Mouse (Mus musculus) forebrain, embryonic 10.5 days (tissue): ENCODE data around the gene Gpatch4. TPM values are rescaled to one million over a fixed set of nuclear protein-coding genes. Genes with fewer than 3 reads are reported as not detected.

Experiments used
- DNase-seq: peaks from one replicate; pipeline ENCODE4 v3.0.0-alpha.2; 2017; ENCODE audit warnings: low spot score; ENCODE audit errors: extremely low spot score
- H3K27ac ChIP-seq: fragments of 300-500 bp; sonication (generic); 2 replicates; pipeline ENCODE4 v1.5.1; 2016; ENCODE audit warnings: mild to moderate bottlenecking
- H3K27me3 ChIP-seq: fragments of 300-500 bp; sonication (generic); 2 replicates; pipeline ENCODE4 v1.6.1; 2016; ENCODE audit warnings: mild to moderate bottlenecking; ENCODE audit not compliant: poor library complexity, severe bottlenecking
- H3K36me3 ChIP-seq: fragments of 300-500 bp; sonication (generic); replicated peaks from 2 replicates; pipeline ENCODE4 v1.6.1; 2016; ENCODE audit warnings: mild to moderate bottlenecking, moderate library complexity
- H3K4me1 ChIP-seq: fragments of 300-500 bp; sonication (generic); 2 replicates; pipeline ENCODE4 v1.6.1; 2016
- H3K4me3 ChIP-seq: fragments of 300-500 bp; sonication (generic); 2 replicates; pipeline ENCODE4 v1.5.1; 2016; ENCODE audit warnings: mild to moderate bottlenecking, moderate library complexity
- H3K9me3 ChIP-seq: fragments of 300-500 bp; sonication (generic); 2 replicates; pipeline ENCODE4 v1.6.1; 2016; ENCODE audit warnings: mild to moderate bottlenecking, moderate library complexity
- WGBS: fragments of 180-500 bp; shearing (Covaris S2); methylation state at CpG from one replicate; pipeline ENCODE4 v1.1.7; 2016; 5-methylcytosine and 5-hydroxymethylcytosine counted together
- polyA plus RNA-seq: library from polyadenylated mRNA; unstranded; fragments of >200 nt; fragmentation: Nextera tagmentation; extraction: Ambion mirVana; gene quantifications from 2 replicates; pipeline ENCODE4 v1.2.1, GENCODE M21; 2016

Gpatch4 gene
- polyA plus RNA-seq, 1 experiment from 2014 or later = 52.4 TPM

DNA sequence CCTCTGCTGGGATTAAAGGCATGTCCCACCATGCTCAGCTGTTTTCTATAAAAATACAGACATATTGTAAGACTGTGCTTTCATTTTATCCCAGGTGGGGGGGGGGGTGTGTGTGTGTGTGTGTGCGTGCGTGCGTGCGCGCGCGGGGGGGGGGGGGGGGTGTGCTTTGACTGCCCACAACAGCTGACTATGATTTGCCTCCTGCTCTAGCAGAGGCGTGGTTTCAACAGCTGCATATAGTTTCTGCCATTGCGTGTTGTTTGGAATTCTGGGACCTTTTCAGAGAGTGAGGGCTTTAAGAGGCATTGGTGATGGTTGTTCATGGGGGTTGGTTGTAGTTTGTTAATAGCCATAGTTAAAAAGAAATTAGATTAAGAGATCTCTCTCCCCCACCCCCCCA lies 42.6 kb downstream of the Gpatch4 start:
- peaks cover 67% of the 10 kb centered on the region for H3K36me3 ChIP-seq
- no peaks in the 10 kb centered on the region for H3K27me3 ChIP-seq
- H3K27ac ChIP-seq = no peak overlapping the region
- DNase-seq = no peak
- no peak overlapping the region for H3K4me3 ChIP-seq
- H3K4me1 ChIP-seq = peaks cover 23% of the 10 kb centered on the region
- 91% methylated on average over 9 of the region's 9 CpGs for WGBS
- no peaks in the 10 kb centered on the region for H3K9me3 ChIP-seq

DNA sequence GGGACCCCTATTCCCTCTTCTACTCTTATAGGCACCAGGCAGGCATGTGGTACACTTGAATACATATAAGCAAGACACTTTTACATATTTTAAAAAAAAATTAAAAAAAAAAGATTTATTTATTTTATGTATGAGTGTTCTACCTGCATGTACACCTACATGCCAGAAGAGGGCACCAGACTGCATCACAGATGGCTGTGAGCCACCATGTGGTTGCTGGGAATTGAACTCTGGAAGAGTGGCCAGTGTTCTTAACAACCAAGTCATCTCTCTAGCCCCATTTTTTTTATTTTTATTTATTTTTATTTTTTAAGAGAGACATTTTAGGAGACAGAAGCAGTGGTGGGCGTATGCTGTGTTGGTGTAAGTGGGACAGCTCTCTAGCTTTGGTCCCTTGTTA lies 44.8 kb downstream of the Gpatch4 start:
- DNase-seq = no peak
- H3K27ac ChIP-seq = no peak overlapping the region
- H3K27me3 ChIP-seq = no peaks in the 10 kb centered on the region
- peaks cover 11% of the 10 kb centered on the region for H3K4me1 ChIP-seq
- WGBS = 82% methylated on average over 1 of the region's 1 CpGs
- peaks cover 89% of the 10 kb centered on the region for H3K36me3 ChIP-seq
- no peaks in the 10 kb centered on the region for H3K9me3 ChIP-seq
- H3K4me3 ChIP-seq = no peak overlapping the region

DNA sequence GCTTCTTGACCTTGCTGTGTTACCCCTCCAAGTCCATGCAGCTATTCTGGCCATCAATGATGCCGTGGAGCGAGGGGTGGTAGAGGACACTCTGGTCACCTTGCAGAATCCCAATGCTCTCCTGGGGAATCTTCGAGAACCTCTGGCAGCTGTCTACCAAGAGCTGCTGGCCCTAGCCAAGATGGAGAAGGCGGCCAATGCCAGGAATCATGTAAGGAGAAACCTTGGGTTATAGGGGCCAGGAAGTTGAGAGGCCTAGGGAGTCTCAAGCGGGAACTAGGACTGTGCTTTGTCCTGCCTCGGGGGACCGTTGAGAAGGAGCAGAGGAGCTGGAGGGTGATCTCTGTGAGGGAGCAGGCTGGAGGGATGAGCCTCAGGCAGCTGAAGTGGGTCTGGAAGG lies 47.2 kb downstream of the Gpatch4 start:
- Histone ChIP-seq H3K36me3 (peaks cover 97% of the 10 kb centered on the region), H3K27me3 (no peaks in the 10 kb centered on the region), H3K4me3 (no peak overlapping the region), H3K9me3 (no peaks in the 10 kb centered on the region), H3K27ac (no peak overlapping the region), H3K4me1 (no peaks in the 10 kb centered on the region)
- WGBS = 93% methylated on average over 7 of the region's 7 CpGs
- DNase-seq = no peak

DNA sequence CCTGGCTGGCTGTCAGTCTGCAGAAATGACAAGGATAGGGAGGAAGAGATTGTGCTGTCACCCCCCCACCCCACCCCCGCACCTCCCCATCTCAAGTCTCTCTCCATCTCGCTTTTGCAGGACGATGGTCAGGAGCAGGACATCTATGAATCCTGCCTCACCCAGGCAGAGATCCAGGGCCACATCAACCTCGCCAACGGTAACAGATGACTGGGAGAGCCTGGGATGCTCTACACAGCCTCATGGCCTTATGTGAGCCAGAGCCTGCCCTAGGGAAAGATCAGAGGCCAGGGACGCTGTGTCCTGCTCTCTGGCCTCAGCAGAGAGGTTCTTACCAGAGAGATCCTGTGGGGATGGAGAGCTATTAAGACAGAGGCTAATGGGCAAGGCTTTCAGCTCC lies 47.7 kb downstream of the Gpatch4 start:
- no peak for DNase-seq
- H3K27me3 ChIP-seq = no peaks in the 10 kb centered on the region
- 92% methylated on average over 6 of the region's 6 CpGs for WGBS
- no peak overlapping the region for H3K4me3 ChIP-seq
- H3K4me1 ChIP-seq = no peaks in the 10 kb centered on the region
- peaks cover 97% of the 10 kb centered on the region for H3K36me3 ChIP-seq
- no peak overlapping the region for H3K27ac ChIP-seq
- H3K9me3 ChIP-seq = no peaks in the 10 kb centered on the region

DNA sequence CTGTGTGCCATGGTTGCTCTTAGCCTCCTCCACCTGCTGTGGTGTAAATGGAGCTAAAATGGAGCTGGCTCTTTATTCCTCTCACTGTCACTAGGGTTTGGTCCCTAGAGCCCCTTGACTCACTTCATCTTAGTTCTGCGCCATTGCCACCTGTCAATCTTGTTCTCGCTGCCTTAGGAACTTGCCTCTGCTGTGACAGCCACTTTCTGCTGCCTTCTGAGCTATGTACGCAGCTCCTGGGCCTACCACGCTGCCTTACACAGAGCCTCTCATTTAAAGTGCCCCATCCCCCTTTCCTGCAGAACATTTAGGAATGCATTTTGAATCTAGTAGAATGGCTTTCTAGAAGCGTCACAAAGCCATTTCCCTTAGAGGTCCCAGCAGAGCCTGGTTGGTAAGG lies 51.2 kb downstream of the Gpatch4 start:
- H3K36me3 ChIP-seq = peaks cover 100% of the 10 kb centered on the region
- no peaks in the 10 kb centered on the region for H3K27me3 ChIP-seq
- H3K4me3 ChIP-seq = no peak overlapping the region
- H3K4me1 ChIP-seq = no peaks in the 10 kb centered on the region
- 87% methylated on average over 5 of the region's 5 CpGs for WGBS
- no peaks in the 10 kb centered on the region for H3K9me3 ChIP-seq
- no peak for DNase-seq
- no peak overlapping the region for H3K27ac ChIP-seq

DNA sequence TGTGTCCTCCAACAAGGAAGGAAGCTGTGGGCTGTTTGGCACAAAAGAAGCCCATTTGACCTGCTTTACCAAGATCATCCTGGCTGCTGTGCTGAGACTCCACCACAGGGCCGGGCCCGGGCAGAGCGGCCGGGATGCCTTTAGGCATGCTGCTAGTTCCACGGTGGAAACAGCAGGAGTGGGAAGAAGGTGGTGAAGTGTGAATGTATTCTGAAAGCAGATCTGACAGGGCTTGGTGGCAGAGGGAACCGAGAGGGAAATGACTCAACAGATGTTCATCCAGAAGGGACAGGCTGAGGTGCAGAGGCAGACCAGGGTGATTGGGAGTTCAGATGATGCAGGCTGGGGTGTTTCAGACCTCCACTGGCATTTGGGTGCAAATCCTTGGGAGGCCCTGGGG lies 54.8 kb downstream of the Gpatch4 start:
- no peak for DNase-seq
- Histone ChIP-seq H3K4me1 (no peaks in the 10 kb centered on the region), H3K9me3 (no peaks in the 10 kb centered on the region), H3K27me3 (no peaks in the 10 kb centered on the region), H3K4me3 (no peak overlapping the region), H3K36me3 (peaks cover 96% of the 10 kb centered on the region), H3K27ac (0 out of 2 replicates have a peak overlapping the region, but pooled peaks have one; percentile 12)
- 92% methylated on average over 6 of the region's 6 CpGs for WGBS

DNA sequence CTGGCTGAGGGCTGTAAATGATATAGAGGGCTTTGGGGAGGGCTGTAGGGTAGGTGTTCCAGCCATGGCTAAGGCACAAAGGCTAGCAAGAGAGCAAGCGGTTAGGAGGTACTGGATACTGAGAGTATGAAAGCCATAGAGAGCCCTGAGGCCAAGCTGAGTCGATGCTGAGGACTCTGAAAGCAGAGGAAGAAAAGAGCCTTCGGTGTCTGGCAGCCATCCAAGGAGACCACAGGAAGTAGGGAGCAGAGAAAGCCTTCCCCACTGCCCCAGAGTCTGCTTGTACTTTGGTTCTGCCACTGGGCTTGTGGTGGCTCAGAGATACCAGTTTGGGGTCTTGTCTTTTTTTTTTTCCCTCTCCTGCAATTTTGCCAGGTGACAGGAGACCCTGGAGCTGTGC lies 57.3 kb downstream of the Gpatch4 start:
- DNase-seq = no peak
- Histone ChIP-seq H3K9me3 (no peaks in the 10 kb centered on the region), H3K27me3 (no peaks in the 10 kb centered on the region), H3K4me3 (no peak overlapping the region), H3K4me1 (no peaks in the 10 kb centered on the region), H3K36me3 (peaks cover 96% of the 10 kb centered on the region), H3K27ac (no peak overlapping the region)
- WGBS = 89% methylated on average over 3 of the region's 3 CpGs

DNA sequence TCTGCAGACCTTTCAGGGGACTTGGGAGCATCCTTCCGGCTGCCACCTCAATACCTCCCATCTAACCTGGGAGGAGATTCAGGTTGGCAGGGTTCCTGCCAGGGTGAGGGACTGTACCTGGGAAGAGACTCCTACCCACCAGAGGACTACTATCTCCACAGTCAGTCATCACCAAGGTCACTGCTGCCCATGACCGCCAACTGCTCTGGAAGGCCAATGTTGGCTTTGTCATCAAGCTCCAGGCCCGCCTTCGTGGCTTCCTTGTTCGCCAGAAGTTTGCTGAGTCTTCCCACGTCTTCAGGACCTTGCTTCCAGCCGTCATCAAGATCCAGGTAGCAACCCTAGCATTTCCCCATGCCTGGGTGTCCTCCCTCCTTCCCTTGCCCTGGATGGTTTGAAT lies 58.8 kb downstream of the Gpatch4 start:
- Histone ChIP-seq H3K9me3 (no peaks in the 10 kb centered on the region), H3K27ac (no peak overlapping the region), H3K4me3 (no peak overlapping the region), H3K27me3 (no peaks in the 10 kb centered on the region), H3K4me1 (no peaks in the 10 kb centered on the region), H3K36me3 (peaks cover 96% of the 10 kb centered on the region)
- 92% methylated on average over 7 of the region's 7 CpGs for WGBS
- DNase-seq = no peak

DNA sequence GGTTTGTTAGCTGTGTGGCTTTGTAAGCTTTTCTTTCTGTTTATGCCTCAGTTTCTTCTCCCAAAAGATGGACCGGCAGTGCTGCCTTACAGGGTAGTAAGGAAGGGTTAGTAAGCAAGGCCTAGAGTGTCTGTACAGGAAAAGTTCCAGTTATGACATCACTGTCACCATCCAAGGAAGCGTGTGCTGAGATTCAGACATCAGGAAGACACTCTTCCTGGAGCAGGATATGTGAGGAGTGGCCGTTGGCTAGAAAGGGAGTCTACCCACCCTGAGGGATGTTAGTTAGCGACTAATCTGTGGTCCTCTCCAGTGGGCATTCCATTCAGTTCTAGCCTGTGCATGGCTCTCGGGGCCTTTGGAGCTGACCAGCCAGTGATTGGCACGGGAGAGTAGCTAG lies 59.3 kb downstream of the Gpatch4 start:
- WGBS = 92% methylated on average over 6 of the region's 6 CpGs
- peak overlapping the region; percentile 30; the same call in 1 of the 2 replicates for H3K27ac ChIP-seq
- H3K4me1 ChIP-seq = no peaks in the 10 kb centered on the region
- H3K36me3 ChIP-seq = peaks cover 96% of the 10 kb centered on the region
- no peaks in the 10 kb centered on the region for H3K9me3 ChIP-seq
- DNase-seq = no peak
- H3K27me3 ChIP-seq = no peaks in the 10 kb centered on the region
- no peak overlapping the region for H3K4me3 ChIP-seq

DNA sequence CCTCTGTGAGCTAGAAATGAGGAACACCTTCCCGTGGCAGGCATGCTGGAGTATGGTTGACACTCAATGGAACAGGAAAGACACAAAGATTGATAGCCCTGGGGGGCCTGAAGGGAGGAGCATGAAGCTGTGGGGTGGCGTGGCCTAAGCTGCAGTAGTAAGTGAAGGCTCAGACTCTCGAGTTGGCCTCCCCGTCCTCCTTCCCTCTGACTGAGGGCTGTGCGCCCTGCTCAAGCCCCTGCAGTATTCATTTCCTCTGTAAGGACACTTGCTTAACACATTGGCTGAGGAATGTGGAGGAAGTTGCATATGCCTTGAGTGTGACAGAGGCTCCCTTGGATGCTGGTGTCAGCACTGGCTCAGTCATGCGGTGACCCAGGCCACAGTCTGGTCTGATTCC lies 59.7 kb downstream of the Gpatch4 start:
- Histone ChIP-seq H3K4me1 (no peaks in the 10 kb centered on the region), H3K36me3 (peaks cover 96% of the 10 kb centered on the region), H3K9me3 (no peaks in the 10 kb centered on the region), H3K4me3 (no peak overlapping the region), H3K27ac (peak overlapping the region; percentile 30; the same call in 1 of the 2 replicates), H3K27me3 (no peaks in the 10 kb centered on the region)
- DNase-seq = no peak
- WGBS = 90% methylated on average over 6 of the region's 6 CpGs

Other genes with a start within 250 kb of the Gpatch4 start
- gene Ntrk1, start 247.9 kb upstream of the Gpatch4 start, polyA plus RNA-seq = 0.38 and 0.46 TPM in 2 replicates
- gene Insrr, start 246.2 kb upstream of the Gpatch4 start, polyA plus RNA-seq = 0.06 and 0.14 TPM in 2 replicates
- 10.7 and 11.2 TPM in 2 replicates for gene Pear1, start 218.8 kb upstream of the Gpatch4 start, polyA plus RNA-seq
- 0.09 and 0.10 TPM in 2 replicates for gene Sh2d2a, start 196.4 kb upstream of the Gpatch4 start, polyA plus RNA-seq
- gene Prcc, start 157.5 kb upstream of the Gpatch4 start, polyA plus RNA-seq = 16.9 and 17.3 TPM in 2 replicates
- 199 and 219 TPM in 2 replicates for gene Hdgf, start 136.8 kb upstream of the Gpatch4 start, polyA plus RNA-seq
- gene Mrpl24, start 123.6 kb upstream of the Gpatch4 start, polyA plus RNA-seq = 71.4 and 74.8 TPM in 2 replicates
- 87.7 and 88.3 TPM in 2 replicates for gene Isg20l2, start 112.8 kb upstream of the Gpatch4 start, polyA plus RNA-seq
- gene Rrnad1, start 112.4 kb upstream of the Gpatch4 start, polyA plus RNA-seq = 19.1 and 22.8 TPM in 2 replicates
- 834 and 866 TPM in 2 replicates for gene Crabp2, start 94.4 kb upstream of the Gpatch4 start, polyA plus RNA-seq
- 81.2 and 86.9 TPM in 2 replicates for gene Nes, start 72.0 kb upstream of the Gpatch4 start, polyA plus RNA-seq
- 0.17 TPM in 2 replicates for gene Bcan, start 42.9 kb upstream of the Gpatch4 start, polyA plus RNA-seq
- not detected in 2 replicates for gene Hapln2, start 15.5 kb upstream of the Gpatch4 start, polyA plus RNA-seq
- 125 and 134 TPM in 2 replicates for gene Naxe, start 15.4 kb downstream of the Gpatch4 start, polyA plus RNA-seq
- gene Ttc24, start 35.2 kb downstream of the Gpatch4 start, polyA plus RNA-seq = not detected in 2 replicates
- gene Iqgap3, start 38.9 kb downstream of the Gpatch4 start, polyA plus RNA-seq = 30.3 and 30.4 TPM in 2 replicates
- gene Mef2d, start 99.3 kb downstream of the Gpatch4 start, polyA plus RNA-seq = 9.4 and 11.1 TPM in 2 replicates
- 0.37 and 0.38 TPM in 2 replicates for gene Rhbg, start 211.6 kb downstream of the Gpatch4 start, polyA plus RNA-seq
- 0.14 TPM in 1 of 2 replicates, not detected in the other for gene Gm38392, start 244.1 kb downstream of the Gpatch4 start, polyA plus RNA-seq